ENCODE assay signal across 8 mouse cellular contexts in the genomic region with DNA sequence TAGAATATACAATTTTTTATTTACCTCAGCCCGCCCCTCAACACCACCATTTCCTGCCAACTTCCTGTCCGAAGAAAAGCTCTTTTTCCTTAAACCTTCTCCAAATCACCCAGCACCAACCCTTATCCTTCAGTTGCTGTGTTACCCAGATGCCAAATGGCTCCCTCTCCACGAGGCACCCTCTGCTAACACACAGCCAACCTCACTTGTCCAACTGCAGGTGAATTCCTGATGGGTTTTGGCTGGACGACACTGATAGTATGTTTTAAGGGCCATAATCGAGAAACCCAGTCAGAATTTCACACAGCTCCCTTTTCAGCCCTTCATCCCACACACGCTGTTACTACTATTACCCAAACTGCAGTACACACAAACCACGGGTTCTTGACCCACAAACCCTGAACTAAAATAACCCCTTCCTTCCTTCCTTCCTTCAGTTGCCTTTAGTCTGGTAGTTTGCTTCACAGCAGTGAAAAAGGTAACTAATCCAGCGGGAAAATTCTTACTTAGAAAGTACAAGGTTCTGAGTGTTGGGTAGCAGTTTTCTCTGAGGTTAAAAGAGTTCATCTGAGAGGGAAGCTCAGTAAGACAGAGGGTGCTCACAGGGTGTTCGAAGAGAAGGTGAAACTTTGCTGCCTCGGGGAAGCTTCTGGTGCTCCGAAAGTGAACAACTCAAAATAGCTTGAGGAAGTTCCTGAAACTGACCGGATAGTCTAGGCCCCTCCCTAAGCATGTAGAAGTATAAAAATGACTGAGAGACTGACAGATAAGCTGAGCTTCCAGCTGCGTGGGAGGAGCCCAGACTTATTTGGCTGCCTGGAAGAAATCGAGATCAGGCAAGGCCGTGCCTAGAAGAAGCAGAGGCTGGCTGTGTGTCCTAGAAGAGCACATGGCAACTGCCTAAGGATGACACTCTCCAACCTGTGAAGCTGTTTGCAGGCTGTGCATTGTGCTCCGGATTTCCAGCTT. TPM values are rescaled to one million over a fixed set of nuclear protein-coding genes. Genes with fewer than 3 reads are reported as not detected.
DNase-seq lines count a peak whose midpoint lies in the region; ATAC-seq and TF ChIP-seq lines count a peak whose summit lies in the region.

No protein-coding gene starts in this region.

- H3K27ac ChIP-seq in spleen, adult 2 months (ENCODE audit: insufficient read depth, low read length) = peak overlapping the region; percentile 62
- H3K27ac ChIP-seq in embryonic facial prominence, embryonic 11.5 days (replicated peaks; ENCODE audit: low read depth, low read length) = no peak overlapping the region
- H3K27ac ChIP-seq in hindbrain, embryonic 16.5 days (ENCODE audit: low read depth, low read length) = peak overlapping the region; percentile 49; the same call in 1 of the 2 replicates
- H3K27ac ChIP-seq in midbrain, embryonic 13.5 days = peak overlapping the region; percentile 53

- no peak for DNase-seq in spleen, adult 2 months (ENCODE audit: low read depth in 1 of 2, low spot score in 2 of 2)
- no peak for DNase-seq in spleen, postnatal 4 days (ENCODE audit: low spot score in 2 of 2)
- no peak for DNase-seq in embryonic facial prominence, embryonic 11.5 days (ENCODE audit: low spot score)
- no peak for DNase-seq in left cerebral cortex, postnatal 14 days (ENCODE audit: low spot score in 2 of 2)
- DNase-seq in retina, postnatal 1 day = no peak
- DNase-seq in kidney, adult 8-10 months = no peak

- no peaks in the 10 kb centered on the region for H3K36me3 ChIP-seq in spleen, adult 2 months (ENCODE audit: control insufficient read depth, insufficient read depth, low read length)
- H3K36me3 ChIP-seq in embryonic facial prominence, embryonic 11.5 days (replicated peaks; ENCODE audit: control insufficient read depth, insufficient read depth, low read depth, low read length) = no peaks in the 10 kb centered on the region
- no peaks in the 10 kb centered on the region for H3K36me3 ChIP-seq in hindbrain, embryonic 16.5 days (ENCODE audit: control insufficient read depth, insufficient read depth, low read length)
- no peaks in the 10 kb centered on the region for H3K36me3 ChIP-seq in midbrain, embryonic 13.5 days

- H3K9me3 ChIP-seq in embryonic facial prominence, embryonic 11.5 days (replicated peaks; ENCODE audit: control insufficient read depth, low read length) = no peaks in the 10 kb centered on the region
- H3K9me3 ChIP-seq in hindbrain, embryonic 16.5 days (ENCODE audit: control insufficient read depth, low read length) = no peaks in the 10 kb centered on the region
- no peaks in the 10 kb centered on the region for H3K9me3 ChIP-seq in midbrain, embryonic 13.5 days

- H3K4me3 ChIP-seq in spleen, adult 2 months (ENCODE audit: extremely low read depth, insufficient read depth, insufficient read length) = peak overlapping the region; percentile 96
- peak overlapping the region; percentile 89; the same call in 1 of the 2 replicates for H3K4me3 ChIP-seq in embryonic facial prominence, embryonic 11.5 days (ENCODE audit: low read depth, low read length)
- peak overlapping the region; percentile 79 for H3K4me3 ChIP-seq in hindbrain, embryonic 16.5 days (ENCODE audit: low read length)
- H3K4me3 ChIP-seq in midbrain, embryonic 13.5 days (replicated peaks) = peak overlapping the region; percentile 87

- H3K4me1 ChIP-seq in spleen, adult 2 months (ENCODE audit: control insufficient read depth, insufficient read depth, insufficient read length) = peaks cover 14% of the 10 kb centered on the region
- no peaks in the 10 kb centered on the region; the same call in 1 of the 2 replicates for H3K4me1 ChIP-seq in embryonic facial prominence, embryonic 11.5 days (ENCODE audit: control insufficient read depth, insufficient read depth, low read length)
- peaks cover 17% of the 10 kb centered on the region for H3K4me1 ChIP-seq in hindbrain, embryonic 16.5 days (ENCODE audit: control insufficient read depth, insufficient read depth, low read depth, low read length)
- peaks cover 32% of the 10 kb centered on the region for H3K4me1 ChIP-seq in midbrain, embryonic 13.5 days (replicated peaks)

- no peak overlapping the region; the same call in 1 of the 2 replicates for H3K9ac ChIP-seq in embryonic facial prominence, embryonic 11.5 days (replicated peaks; ENCODE audit: low read length)
- peak overlapping the region; percentile 91 for H3K9ac ChIP-seq in hindbrain, embryonic 16.5 days (ENCODE audit: low read depth, low read length)
- H3K9ac ChIP-seq in midbrain, embryonic 13.5 days (replicated peaks) = peak overlapping the region; percentile 88

- ATAC-seq in embryonic facial prominence, embryonic 11.5 days (replicated peaks; ENCODE audit: insufficient number of reproducible peaks, low FRiP score, low TSS enrichment, low read depth) = no peak
- ATAC-seq in hindbrain, embryonic 16.5 days = no peak
- no peak for ATAC-seq in midbrain, embryonic 13.5 days

- H3K4me2 ChIP-seq in embryonic facial prominence, embryonic 11.5 days (ENCODE audit: low read depth, low read length) = peak overlapping the region; percentile 83
- H3K4me2 ChIP-seq in hindbrain, embryonic 16.5 days (ENCODE audit: low read length) = peak overlapping the region; percentile 65
- H3K4me2 ChIP-seq in midbrain, embryonic 13.5 days (replicated peaks) = peak overlapping the region; percentile 82

- intact Hi-C loops in left cerebral cortex, postnatal 14 days (cut with DNase I) = no loop called here

- WGBS in spleen, adult 2 months = 14% methylated on average over 16 of the region's 16 CpGs
- WGBS in embryonic facial prominence, embryonic 11.5 days = 62% methylated on average over 16 of the region's 16 CpGs
- WGBS in hindbrain, embryonic 16.5 days = 63% methylated on average over 16 of the region's 16 CpGs
- WGBS in midbrain, embryonic 13.5 days = 68% methylated on average over 16 of the region's 16 CpGs

- TF ChIP-seq POLR2A in spleen, adult 2 months (IDR thresholded peaks at IDR 0.05; ENCODE audit: low read depth, low read length) = no peak

- no peaks in the 10 kb centered on the region for H3K27me3 ChIP-seq in spleen, adult 2 months (ENCODE audit: control insufficient read depth, insufficient read depth, low read length)
- H3K27me3 ChIP-seq in embryonic facial prominence, embryonic 11.5 days (ENCODE audit: control insufficient read depth, insufficient read depth, low read length) = no peaks in the 10 kb centered on the region
- no peaks in the 10 kb centered on the region for H3K27me3 ChIP-seq in hindbrain, embryonic 16.5 days (replicated peaks; ENCODE audit: control insufficient read depth, insufficient read depth, low read length)
- no peaks in the 10 kb centered on the region for H3K27me3 ChIP-seq in midbrain, embryonic 13.5 days

- TF ChIP-seq CTCF in spleen, adult 2 months (IDR thresholded peaks at IDR 0.05; ENCODE audit: extremely low read depth, insufficient read depth, insufficient read length, insufficient replicate concordance) = no peak

RNA-seq across cellular contexts. Expression of a gene that starts 13.3 kb away (rescaled TPM):
- 5.0 and 7.4 TPM in 2 replicates for polyA plus RNA-seq in spleen, adult 2 months (2012; rRNA removed)
- polyA plus RNA-seq in embryonic facial prominence, embryonic 11.5 days (2014; fragmentation: Nextera tagmentation; extraction: Ambion mirVana) = 53.1 and 55.3 TPM in 2 replicates
- polyA plus RNA-seq in hindbrain, embryonic 16.5 days (2015; fragmentation: Nextera tagmentation; extraction: Ambion mirVana) = 40.2 and 41.2 TPM in 2 replicates
- polyA plus RNA-seq in midbrain, embryonic 13.5 days (2015; fragmentation: Nextera tagmentation; extraction: Ambion mirVana) = 51.9 and 54.5 TPM in 2 replicates
- total RNA-seq in left cerebral cortex, postnatal 14 days (2021) = 10 to 100 TPM; 24.8 to 26.4 TPM

RNA-seq across cellular contexts. Expression of a gene that starts 13.4 kb away (rescaled TPM):
- 22.1 and 31.9 TPM in 2 replicates for polyA plus RNA-seq in spleen, adult 2 months (2012; rRNA removed)
- 35.7 and 36.6 TPM in 2 replicates for polyA plus RNA-seq in embryonic facial prominence, embryonic 11.5 days (2014; fragmentation: Nextera tagmentation; extraction: Ambion mirVana)
- polyA plus RNA-seq in hindbrain, embryonic 16.5 days (2015; fragmentation: Nextera tagmentation; extraction: Ambion mirVana) = 108 and 112 TPM in 2 replicates
- 113 and 118 TPM in 2 replicates for polyA plus RNA-seq in midbrain, embryonic 13.5 days (2015; fragmentation: Nextera tagmentation; extraction: Ambion mirVana)
- total RNA-seq in left cerebral cortex, postnatal 14 days (2021) = 10 to 100 TPM; 39.3 to 42.0 TPM
